Mouse (Mus musculus): ENCODE measurements around the gene Rufy4. TPM values are rescaled to one million over a fixed set of nuclear protein-coding genes. Genes with fewer than 3 reads are reported as not detected.
A peak's percentile ranks its signal among the peaks of the same experiment; 100 is the strongest.

Rufy4 gene
- polyA plus RNA-seq, 1 experiment from 2014 or later: 0.56 TPM

GRCm38 (mm10) chr1:74195961-74196360 lies 70.6 kb downstream of the Rufy4 start:
- Histone ChIP-seq H3K4me3 (ENCODE audit: low read depth, low read length) (no peak overlapping the region), H3K4me1 (replicated peaks; ENCODE audit: control insufficient read depth, insufficient read depth, low read length) (no peaks in the 10 kb centered on the region), H3K4me2 (replicated peaks; ENCODE audit: low read depth, low read length) (no peak overlapping the region), H3K9ac (ENCODE audit: low read depth, low read length) (no peak overlapping the region), H3K36me3 (ENCODE audit: control insufficient read depth, insufficient read depth, low read length) (no peaks in the 10 kb centered on the region), H3K9me3 (ENCODE audit: control insufficient read depth, low read length) (no peaks in the 10 kb centered on the region), H3K27me3 (ENCODE audit: control insufficient read depth, insufficient read depth, low read length) (no peaks in the 10 kb centered on the region), H3K27ac (ENCODE audit: low read depth, low read length) (no peak overlapping the region)
- DNase-seq (ENCODE audit: low spot score): peak; percentile 55
- WGBS: 53% methylated on average over 7 of the region's 7 CpGs
- ATAC-seq (ENCODE audit: low FRiP score): no peak

DNA sequence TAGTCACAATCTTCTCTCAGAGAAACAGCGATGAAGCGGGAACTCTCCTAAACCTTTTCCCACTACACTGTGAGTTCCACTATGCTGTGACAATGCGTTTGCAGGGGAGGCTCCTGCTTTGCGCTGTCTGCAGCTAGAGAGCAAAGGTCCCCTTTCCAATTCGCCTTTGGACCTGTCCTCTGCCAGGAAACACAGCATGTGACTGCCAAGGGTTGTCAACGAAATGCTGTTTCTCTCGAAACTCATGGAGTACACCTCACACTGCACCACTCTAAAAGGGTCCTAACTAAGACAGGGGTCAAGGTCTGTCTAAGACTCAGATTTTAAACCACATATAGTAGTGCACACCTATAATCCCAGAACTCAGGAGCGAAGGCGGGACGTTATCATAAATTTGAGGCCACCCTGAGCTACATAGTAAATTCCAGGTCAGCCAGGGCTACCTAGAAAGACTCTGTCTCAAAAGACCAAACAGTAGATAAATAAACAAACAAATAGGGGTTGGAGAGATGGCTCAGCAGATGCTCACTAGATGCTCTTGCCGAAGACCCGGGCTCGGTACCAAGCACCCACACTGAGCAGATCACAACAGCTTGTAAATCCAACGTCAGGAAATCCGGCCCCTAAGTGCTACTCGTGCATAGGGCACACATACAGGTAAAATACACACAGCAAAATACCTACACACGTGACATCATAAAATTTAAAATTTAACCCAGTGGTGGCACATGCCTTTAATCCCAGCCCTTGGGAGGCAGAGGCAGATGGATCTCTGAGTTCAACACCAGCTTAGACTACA lies 71.5 kb downstream of the Rufy4 start:
- Histone ChIP-seq H3K4me3 (ENCODE audit: low read depth, low read length) (no peak overlapping the region), H3K27me3 (ENCODE audit: control insufficient read depth, insufficient read depth, low read length) (no peaks in the 10 kb centered on the region), H3K9me3 (ENCODE audit: control insufficient read depth, low read length) (no peaks in the 10 kb centered on the region), H3K27ac (ENCODE audit: low read depth, low read length) (no peak overlapping the region), H3K36me3 (ENCODE audit: control insufficient read depth, insufficient read depth, low read length) (no peaks in the 10 kb centered on the region), H3K9ac (ENCODE audit: low read depth, low read length) (no peak overlapping the region), H3K4me1 (replicated peaks; ENCODE audit: control insufficient read depth, insufficient read depth, low read length) (no peaks in the 10 kb centered on the region), H3K4me2 (replicated peaks; ENCODE audit: low read depth, low read length) (no peak overlapping the region)
- DNase-seq (ENCODE audit: low spot score) (no peak), ATAC-seq (ENCODE audit: low FRiP score) (no peak)
- 79% methylated on average over 17 of the region's 17 CpGs for WGBS

Other genes starting within 250 kb of the Rufy4 start
- 16.1 and 17.3 TPM in 2 replicates for gene Tns1, start 1.1 kb upstream of the Rufy4 start, polyA plus RNA-seq (2014; fragmentation: Nextera tagmentation; extraction: Ambion mirVana)
- 0.05 and 0.10 TPM in 2 replicates for gene Cxcr2, start 28.4 kb downstream of the Rufy4 start, polyA plus RNA-seq (2014; fragmentation: Nextera tagmentation; extraction: Ambion mirVana)
- gene Cxcr1, start 69.1 kb downstream of the Rufy4 start, polyA plus RNA-seq (2014; fragmentation: Nextera tagmentation; extraction: Ambion mirVana): 0.15 TPM in 1 of 2 replicates, not detected in the other
- gene Arpc2, start 110.5 kb downstream of the Rufy4 start, polyA plus RNA-seq (2014; fragmentation: Nextera tagmentation; extraction: Ambion mirVana): 325 and 330 TPM in 2 replicates
- gene Gpbar1, start 153.0 kb downstream of the Rufy4 start, polyA plus RNA-seq (2014; fragmentation: Nextera tagmentation; extraction: Ambion mirVana): 0.32 TPM in 1 of 2 replicates, not detected in the other
- 189 and 198 TPM in 2 replicates for gene Aamp, start 159.2 kb downstream of the Rufy4 start, polyA plus RNA-seq (2014; fragmentation: Nextera tagmentation; extraction: Ambion mirVana)
- 85.4 and 99.4 TPM in 2 replicates for gene Pnkd, start 159.4 kb downstream of the Rufy4 start, polyA plus RNA-seq (2014; fragmentation: Nextera tagmentation; extraction: Ambion mirVana)
- 8.6 and 9.1 TPM in 2 replicates for gene Tmbim1, start 180.1 kb downstream of the Rufy4 start, polyA plus RNA-seq (2014; fragmentation: Nextera tagmentation; extraction: Ambion mirVana)
- 1.1 TPM in 2 replicates for gene Catip, start 236.6 kb downstream of the Rufy4 start, polyA plus RNA-seq (2014; fragmentation: Nextera tagmentation; extraction: Ambion mirVana)
- gene Slc11a1, start 249.7 kb downstream of the Rufy4 start, polyA plus RNA-seq (2014; fragmentation: Nextera tagmentation; extraction: Ambion mirVana): 1.3 and 1.4 TPM in 2 replicates